Mouse (Mus musculus): ENCODE data around the gene Rps8.

DNA sequence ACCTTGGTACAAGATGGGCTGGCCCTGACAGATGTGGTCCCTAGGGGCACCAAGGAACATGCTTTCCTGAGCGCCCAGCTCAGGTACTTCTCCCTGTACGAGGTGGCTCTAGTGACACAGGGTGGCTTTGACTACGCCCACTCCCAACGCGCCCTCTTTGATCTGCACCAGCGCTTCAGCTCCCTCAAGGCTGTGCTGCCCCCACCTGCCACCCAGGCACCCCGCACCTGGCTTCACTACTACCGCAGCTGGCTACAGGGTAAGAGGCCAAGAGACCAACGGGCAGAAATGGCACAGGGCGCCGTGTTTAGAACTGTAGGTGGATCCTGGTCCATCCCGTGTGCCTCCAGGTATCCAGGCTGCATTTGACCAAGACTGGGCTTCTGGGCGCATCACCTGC is 45.8 kb downstream of the Rps8 start:
- TF ChIP-seq CTCF (IDR thresholded peaks at IDR 0.05; ENCODE audit: low read depth) (no peak), EP300 (optimal IDR thresholded peaks at IDR 0.05) (no peak)
